Mouse (Mus musculus) left cerebral cortex, adult 11 months (tissue): ENCODE results near the gene Mtmr12.
A peak's percentile ranks its signal among the peaks of the same experiment; 100 is the strongest.

ENCODE experiments used
- DNase-seq: peaks from one replicate; pipeline ENCODE4 v3.0.0; 2022; ENCODE audit warnings: low spot score

Mtmr12 gene

DNA sequence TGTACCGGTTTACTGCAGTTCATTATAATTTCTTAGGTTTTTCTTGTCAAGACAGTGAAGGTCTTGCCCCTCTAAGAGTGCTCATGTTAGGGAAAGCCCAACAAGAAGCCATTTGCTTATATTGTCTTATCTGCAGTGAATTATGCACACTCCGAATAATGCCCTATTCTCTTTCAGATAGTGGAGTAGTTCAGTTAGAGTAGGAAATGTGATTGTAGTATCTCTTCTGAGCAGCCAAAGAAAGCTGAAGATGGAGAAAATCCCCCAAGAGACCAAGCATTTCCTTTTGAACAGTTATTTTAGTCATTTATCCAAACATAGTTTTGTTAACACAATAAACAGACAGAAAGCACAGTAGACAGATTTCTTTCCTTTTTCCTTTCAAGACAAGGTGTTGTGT lies 32.1 kb downstream of the Mtmr12 start:
- DNase-seq: no peak

GRCm38 (mm10) chr15:12237539-12237938 lies 32.7 kb downstream of the Mtmr12 start:
- DNase-seq: no peak

- no peak for DNase-seq
Observed at GRCm38 (mm10) chr15:12238337-12238736, 33.5 kb downstream of the Mtmr12 start.

DNA sequence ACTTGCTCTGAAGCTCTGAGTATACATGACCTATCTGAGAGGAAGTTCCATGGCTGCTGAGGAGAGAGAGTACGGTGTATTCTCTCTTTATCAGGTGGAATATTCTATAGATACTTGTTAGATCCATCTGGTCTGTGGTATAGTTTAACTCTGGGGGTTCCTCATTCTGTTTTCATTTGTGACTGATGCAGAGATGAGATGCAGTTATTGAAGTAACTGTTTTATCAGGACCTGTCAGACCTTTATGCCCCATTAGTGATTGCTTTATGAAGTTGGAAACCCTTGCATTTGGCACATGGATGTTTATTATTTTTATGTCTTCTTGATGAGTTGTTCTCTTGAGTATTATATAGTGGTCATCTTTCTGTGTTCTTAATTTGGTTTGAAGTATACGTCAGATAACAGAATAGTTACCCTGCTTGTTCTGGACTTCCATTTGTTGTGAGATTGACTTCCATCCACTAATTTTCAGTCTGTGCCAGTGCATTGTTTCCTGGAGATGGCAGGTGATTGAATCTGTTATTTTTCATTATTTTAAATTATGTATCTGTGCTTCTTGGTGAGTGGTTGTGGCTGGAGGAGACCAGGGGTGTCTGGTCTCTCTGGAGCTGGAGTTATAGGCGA lies 36.0 kb downstream of the Mtmr12 start:
- DNase-seq: no peak

- no peak for DNase-seq
Observed at GRCm38 (mm10) chr15:12243792-12244191, 39.0 kb downstream of the Mtmr12 start.

GRCm38 (mm10) chr15:12245580-12246359 lies 40.9 kb downstream of the Mtmr12 start:
- peak; percentile 50 for DNase-seq

- no peak for DNase-seq
Observed at GRCm38 (mm10) chr15:12246360-12247158, 41.7 kb downstream of the Mtmr12 start.

DNA sequence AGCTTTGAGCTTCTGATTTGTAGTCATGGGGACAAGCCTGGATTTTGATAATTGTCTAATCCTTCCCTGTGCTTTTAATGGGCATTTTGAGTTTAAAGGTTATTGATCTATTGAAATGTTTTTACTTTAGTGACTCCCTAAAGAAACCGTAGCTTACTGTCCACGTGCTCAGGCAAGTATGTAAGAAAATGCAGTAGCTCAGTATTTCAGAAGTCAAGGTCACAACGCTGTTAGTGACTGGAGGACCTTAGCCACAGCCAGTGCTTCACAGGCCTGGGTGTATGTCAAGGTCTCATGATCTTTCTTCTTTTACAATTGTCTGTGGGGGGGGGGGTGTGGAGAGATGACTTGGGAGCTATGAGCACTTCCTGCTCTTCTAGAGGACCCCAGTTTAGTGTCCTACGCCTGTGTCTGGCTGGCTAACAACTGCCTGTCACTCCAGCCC lies 42.4 kb downstream of the Mtmr12 start:
- DNase-seq: no peak

DNA sequence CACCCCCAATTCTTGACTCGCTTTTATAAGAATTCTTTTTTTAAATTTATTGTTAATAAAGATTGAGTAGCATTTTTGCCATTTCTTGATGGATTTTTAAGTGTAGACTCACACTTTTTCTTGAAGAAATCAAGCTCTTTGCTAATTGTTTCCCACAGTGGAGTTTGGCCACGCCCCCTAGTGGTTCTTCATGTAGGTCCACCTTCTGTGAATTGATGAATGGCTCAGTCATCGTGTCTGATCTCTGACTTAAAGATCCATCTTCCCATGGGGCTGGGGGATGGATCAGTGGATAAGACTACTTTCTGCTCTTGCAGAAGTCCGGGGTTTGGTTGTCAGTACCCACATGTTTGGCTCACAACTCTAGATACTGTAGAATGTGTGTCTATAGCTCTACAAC lies 43.5 kb downstream of the Mtmr12 start:
- DNase-seq: no peak

DNA sequence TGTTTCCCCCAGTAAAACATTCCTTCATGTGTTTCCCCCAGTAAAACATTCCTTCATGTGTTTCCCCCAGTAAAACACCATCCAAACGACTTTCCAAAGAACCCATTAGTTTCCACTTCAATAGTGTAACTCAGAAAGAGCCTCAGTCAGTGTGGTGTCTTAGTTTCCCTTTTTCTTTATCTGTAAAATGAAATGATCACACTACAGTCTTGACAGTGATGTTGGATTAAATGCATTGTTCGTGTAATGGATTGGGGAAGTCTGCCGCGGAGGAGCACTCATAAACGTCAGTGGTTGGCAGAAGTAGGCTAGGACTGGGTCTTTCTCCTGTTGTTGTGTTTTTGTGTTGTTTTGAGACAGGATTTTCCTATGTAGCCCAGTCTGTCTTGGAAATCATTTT lies 45.5 kb downstream of the Mtmr12 start:
- DNase-seq: no peak

GRCm38 (mm10) chr15:12251416-12252140 lies 46.8 kb downstream of the Mtmr12 start:
- no peak for DNase-seq

DNA sequence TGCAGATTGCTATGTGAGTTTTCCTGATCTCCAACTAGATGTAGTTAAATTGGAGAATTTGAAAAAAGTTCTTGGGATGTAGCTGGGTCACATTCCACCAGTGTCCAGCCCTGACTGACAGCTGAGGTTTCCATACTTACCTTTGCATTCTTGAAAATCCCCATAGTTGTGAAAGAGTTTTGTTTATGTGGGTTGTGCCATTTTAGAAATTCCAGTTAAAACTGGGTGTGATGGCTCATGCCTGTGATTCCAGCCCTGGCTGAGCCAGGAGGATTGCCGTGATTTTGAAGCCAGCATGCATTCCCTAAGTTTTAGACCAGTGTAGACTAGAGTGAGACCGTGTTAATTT lies 47.3 kb downstream of the Mtmr12 start:
- DNase-seq: no peak

GRCm38 (mm10) chr15:12257730-12258494 lies 53.1 kb downstream of the Mtmr12 start:
- no peak for DNase-seq

DNA sequence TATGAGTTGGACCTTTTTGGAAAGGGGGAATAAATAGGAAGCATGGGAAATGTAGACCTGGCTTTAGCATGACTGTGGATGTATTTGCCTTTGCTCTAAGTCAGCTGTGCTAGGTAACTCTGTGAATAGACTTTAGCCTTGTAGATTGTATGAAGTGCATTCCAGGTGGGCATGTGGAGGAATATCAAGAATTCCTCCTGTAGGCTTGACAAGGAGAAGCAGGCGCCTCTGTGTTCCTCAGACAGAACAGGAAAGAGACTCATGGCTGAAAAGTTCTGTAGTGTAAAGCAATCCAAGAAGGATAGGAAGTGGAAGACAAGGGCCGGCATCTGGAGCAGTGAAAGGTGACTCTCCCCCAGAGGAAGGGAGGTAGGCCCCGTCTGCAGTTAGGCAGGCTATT lies 58.2 kb downstream of the Mtmr12 start:
- no peak for DNase-seq

DNA sequence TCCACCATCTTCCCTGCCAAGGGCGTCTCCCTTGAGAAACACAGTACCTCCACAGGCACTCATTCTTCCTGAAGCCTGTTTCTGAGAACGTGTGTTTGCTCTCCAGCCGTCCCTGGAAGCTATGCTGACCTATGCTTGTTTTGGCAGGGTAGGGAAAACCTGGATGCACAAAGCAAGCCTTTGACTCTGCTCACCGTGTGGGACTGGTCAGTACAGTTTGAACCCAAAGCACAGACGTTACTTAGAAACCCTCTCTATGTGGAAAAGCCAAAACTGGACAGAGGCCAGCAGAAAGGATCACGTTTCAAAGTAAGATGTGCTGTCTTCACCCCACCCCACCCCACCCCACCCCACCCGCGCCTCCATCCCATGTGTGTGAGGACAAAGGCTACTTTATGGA lies 61.6 kb downstream of the Mtmr12 start:
- no peak for DNase-seq

DNA sequence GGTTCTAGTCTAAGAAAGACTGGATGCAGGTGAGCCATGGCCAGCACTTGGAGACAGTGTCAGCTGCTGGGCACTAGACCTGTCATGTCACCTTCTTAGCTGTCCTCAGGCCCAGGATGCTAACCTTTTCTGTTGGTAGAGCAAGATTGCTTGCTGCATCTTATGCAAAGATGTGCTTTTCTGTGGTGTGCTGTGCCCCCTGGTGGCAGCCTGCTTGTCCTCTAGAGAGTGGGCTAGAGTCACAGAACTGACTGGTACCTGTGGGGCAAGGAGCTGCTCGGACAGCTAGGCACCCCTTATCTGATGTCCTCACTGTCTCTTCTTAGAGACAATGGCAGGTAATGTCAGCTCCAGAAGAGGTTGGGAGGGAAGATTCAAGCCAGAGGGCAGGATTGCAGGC lies 63.2 kb downstream of the Mtmr12 start:
- peak; percentile 43 for DNase-seq

- DNase-seq: no peak
Observed at GRCm38 (mm10) chr15:12271340-12271739, 66.5 kb downstream of the Mtmr12 start.

DNA sequence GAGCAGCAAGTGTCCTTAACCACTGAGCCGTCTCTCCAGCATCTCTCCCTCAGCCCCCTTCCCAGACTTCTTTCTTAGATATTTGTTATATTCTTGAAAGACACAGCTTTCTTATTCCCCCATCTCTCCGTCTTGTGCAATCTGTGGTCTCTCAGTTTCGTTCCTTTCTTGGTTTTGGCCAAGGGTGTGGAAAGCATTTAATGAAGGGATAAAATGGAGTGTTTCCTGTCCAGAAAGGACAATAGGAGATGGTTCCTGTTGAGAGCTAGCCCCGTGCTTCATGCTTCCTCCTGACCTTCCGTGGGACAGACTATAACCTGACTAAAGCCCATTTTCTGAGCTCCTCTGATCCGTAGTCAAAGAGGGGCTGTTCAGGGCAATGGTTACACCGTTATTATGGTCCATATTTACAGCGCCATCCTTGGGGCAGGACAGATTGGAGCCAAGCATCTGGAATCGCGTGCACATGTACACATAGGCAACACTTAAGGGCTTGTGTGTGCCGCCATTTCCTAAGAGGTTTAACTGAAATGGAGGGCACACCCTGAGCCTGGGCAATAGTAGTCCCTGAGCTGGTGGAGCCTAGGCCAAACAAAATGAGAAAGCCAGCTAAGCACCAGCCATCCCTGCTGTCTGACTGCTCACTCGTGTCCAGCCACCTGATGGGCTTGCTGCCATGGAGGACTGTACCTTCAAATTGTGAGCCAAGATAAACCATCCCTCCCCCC lies 68.7 kb downstream of the Mtmr12 start:
- DNase-seq: no peak

GRCm38 (mm10) chr15:12274053-12274769 lies 69.4 kb downstream of the Mtmr12 start:
- no peak for DNase-seq

GRCm38 (mm10) chr15:12275091-12275623 lies 70.3 kb downstream of the Mtmr12 start:
- DNase-seq: no peak
